In the genomic region with DNA sequence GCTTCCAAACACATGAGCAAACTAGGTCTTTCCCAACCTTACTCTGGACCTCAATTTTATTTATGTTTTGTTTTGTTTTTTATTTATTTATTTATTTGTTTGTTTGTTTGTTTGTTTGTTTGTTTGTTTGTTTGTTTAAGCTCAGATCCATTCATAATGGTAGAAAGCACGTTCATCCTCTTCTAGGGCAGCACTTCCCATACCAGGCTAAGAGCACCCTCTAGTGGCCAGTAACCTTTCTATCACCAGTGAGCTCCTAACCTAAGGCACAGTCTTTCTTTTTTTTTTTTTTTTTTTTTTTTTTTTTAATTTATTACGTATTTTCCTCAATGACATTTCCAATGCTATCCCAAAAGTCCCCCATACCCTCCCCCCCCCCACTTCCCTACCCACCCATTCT, we compare ENCODE assay signal across 11 mouse cellular contexts. TPM values are rescaled to one million over a fixed set of nuclear protein-coding genes. Genes with fewer than 3 reads are reported as not detected.
DNase-seq lines count a peak whose midpoint lies in the region; TF ChIP-seq lines count a peak whose summit lies in the region.
"Not testable (repeated sequence)": the region's sequence is repeated elsewhere in the genome, so short reads cannot be mapped to it uniquely, and the experiment has no call there.
"Had no signal": no experiment of that assay in that cellular context is flagged by ENCODE, and none has a peak within 500 bp of the region (broad histone marks: within the 10 kb centered on the region; RNA-seq: fewer than 3 reads in every experiment).

No protein-coding gene starts in this region.

- not testable (repeated sequence) for H3K4me3 ChIP-seq in cerebellum, adult 2 months (replicated peaks; ENCODE audit: insufficient read depth, low read depth, low read length)

- not testable (repeated sequence) for TF ChIP-seq POLR2A in cerebellum, adult 2 months (IDR thresholded peaks at IDR 0.05; ENCODE audit: borderline replicate concordance, insufficient read depth, low read length)

- 2% methylated on average over 2 of the region's 2 CpGs for WGBS in cerebellum, adult 2 months

- DNase-seq in MN1 (ENCODE audit: low spot score), result peak; percentile 70
- peak; percentile 52 to 71 for DNase-seq in cerebellum, adult 2 months
- DNase-seq in forelimb bud, embryonic 11.5 days (ENCODE audit: low read depth, low spot score), result peak; percentile 72
- DNase-seq in hindlimb bud, embryonic 11.5 days (ENCODE audit: extremely low spot score, low read depth, low spot score), result peak; percentile 12
- DNase-seq in left cerebral cortex, adult 11 months (ENCODE audit: low spot score), result peak; percentile 40
- peak; percentile 30 to 66 for DNase-seq in lung, postnatal 4 days
- DNase-seq in retina, postnatal 7 days (ENCODE audit: low read depth, low spot score), result peak; percentile 52
- peak; percentile 18 for DNase-seq in yolk sac, embryonic 10.5 days (ENCODE audit: low spot score)

- H3K27me3 ChIP-seq in cerebellum, adult 2 months (ENCODE audit: control insufficient read depth, insufficient read depth, low read length), result not testable (repeated sequence)

- peak; percentile 63; the same call in 1 of the 2 replicates for TF ChIP-seq CTCF in cerebellum, adult 2 months (IDR thresholded peaks at IDR 0.05; ENCODE audit: borderline replicate concordance, insufficient read depth, low read depth, low read length)

- H3K27ac ChIP-seq in cerebellum, adult 2 months (ENCODE audit: insufficient read depth, low read length), result not testable (repeated sequence)

- not testable (repeated sequence) for H3K4me1 ChIP-seq in cerebellum, adult 2 months (ENCODE audit: control insufficient read depth, insufficient read depth, low read length)

RNA-seq across cellular contexts. Expression of gene Atp2b3, which starts 9.3 kb away (rescaled TPM):
- polyA plus RNA-seq in cerebellum, adult 2 months (2012; rRNA removed), result 113 and 144 TPM in 2 replicates

RNA-seq across cellular contexts. Expression of gene Bgn, which starts 10.2 kb away (rescaled TPM):
- 14.2 and 17.2 TPM in 2 replicates for polyA plus RNA-seq in cerebellum, adult 2 months (2012; rRNA removed)

RNA-seq across cellular contexts. Expression of gene Haus7, which starts 34.7 kb away (rescaled TPM):
- polyA plus RNA-seq in cerebellum, adult 2 months (2012; rRNA removed), result 18.6 and 18.7 TPM in 2 replicates

RNA-seq across cellular contexts. Expression of gene Trex2, which starts 58.4 kb away (rescaled TPM):
- 0.14 TPM in 1 of 2 replicates, not detected in the other for polyA plus RNA-seq in cerebellum, adult 2 months (2012; rRNA removed)
- polyA plus RNA-seq: embryonic facial prominence, embryonic 12.5 days; heart, embryonic 13.5 days; liver, embryonic 16.5 days had no signal

Comparison
In these comparisons a context has a peak if more than half of its experiments do, and no peak if none do; other contexts are left out.
1. DNase-seq: peak in every context shown above with its lines; median percentile 72 in forelimb bud, embryonic 11.5 days; 70 in MN1; 62 in cerebellum, adult 2 months; 52 in retina, postnatal 7 days; 48 in lung, postnatal 4 days; 40 in left cerebral cortex, adult 11 months; 18 in yolk sac, embryonic 10.5 days; 12 in hindlimb bud, embryonic 11.5 days.